Mouse (Mus musculus): ENCODE data around the gene Hsf2bp.

Hsf2bp gene

GRCm38 (mm10) chr17:31979888-31980287, 56.3 kb downstream of the Hsf2bp start:
- no peak for DNase-seq

GRCm38 (mm10) chr17:31977131-31977530, 59.0 kb downstream of the Hsf2bp start:
- DNase-seq = no peak

DNA sequence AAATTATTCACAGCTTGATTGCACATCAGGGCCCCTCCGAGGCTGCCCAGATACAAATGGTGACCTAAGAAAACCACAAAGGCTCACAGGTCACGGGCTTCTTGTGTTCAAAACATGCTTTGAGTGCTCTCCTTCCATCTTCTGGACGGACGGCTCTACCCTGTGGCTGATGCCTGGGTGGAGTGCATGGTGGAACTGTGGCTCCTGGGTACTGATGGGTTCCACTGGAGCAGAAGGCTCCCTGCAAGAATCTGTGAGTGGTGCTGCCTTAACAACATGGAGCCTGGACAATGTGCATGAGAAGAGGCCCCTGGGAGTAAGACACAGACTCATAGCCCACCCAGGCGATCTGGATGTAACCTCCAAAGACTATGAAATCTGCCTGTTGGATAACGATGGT, 59.6 kb downstream of the Hsf2bp start:
- no peak for DNase-seq

DNA sequence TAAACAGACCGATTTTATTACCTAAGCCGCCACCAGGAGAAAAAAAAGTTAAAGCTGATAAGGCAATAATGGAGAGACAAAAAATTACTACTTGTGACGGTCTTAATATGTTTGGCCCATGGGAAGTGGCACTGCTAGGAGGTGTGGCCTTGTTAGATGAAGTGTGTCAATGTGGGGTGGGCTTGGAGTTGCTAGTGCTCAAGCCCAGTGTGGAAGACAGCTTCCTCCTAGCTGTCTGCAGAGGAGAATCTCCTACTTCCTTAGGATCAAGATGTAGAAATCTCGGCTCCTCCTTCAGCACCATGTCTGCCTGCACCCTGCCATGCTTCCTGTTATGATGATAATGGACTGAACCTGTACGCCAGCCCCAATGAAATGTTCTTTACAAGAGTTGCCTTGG, 61.5 kb downstream of the Hsf2bp start:
- DNase-seq = no peak

DNA sequence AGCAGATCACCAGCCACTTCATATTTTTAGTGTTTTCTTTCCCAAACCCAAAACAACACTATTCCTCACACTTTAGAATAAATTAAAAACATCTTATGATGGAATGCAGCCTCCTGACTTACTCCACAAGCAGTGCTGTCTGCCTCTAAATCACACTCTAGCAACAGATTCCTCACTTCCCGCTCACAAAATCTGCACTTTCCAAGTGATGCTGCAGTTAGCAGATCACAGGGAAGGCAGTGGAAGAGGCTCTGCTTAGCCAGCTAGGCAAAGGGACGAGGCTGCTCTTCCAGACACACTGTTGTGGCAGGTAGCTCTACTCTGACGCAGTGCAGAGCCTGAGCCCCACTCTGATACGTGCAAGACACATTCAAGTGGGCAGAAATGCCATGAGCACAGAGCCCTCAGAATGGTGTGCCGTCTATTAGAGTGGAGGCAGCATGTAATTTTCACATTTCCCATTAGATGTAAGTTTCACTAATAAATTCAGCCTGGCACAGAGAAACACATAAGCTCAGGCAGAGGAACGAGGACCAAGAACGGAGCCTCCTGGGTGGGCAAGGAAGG, 62.4 kb downstream of the Hsf2bp start:
- DNase-seq = no peak

DNA sequence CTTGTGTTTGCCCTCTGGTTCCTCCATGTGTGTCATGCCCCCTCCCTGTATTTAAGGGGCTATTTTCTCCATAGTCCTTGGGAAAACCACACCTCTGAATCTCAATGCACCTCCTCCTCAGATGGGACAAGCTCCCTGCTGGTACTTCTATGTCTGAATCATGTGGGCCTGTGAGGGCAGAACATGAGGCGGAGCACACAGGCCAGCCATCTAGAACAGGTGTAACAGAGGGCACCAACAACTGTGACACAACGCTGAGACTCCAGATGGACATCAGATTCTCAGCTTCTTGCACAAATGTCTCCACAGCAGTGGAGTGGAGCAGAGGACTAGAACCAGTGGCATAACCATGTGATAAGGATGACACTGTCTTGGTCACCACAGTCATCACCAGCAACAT, 65.3 kb downstream of the Hsf2bp start:
- no peak for DNase-seq

GRCm38 (mm10) chr17:31968801-31969200, 67.3 kb downstream of the Hsf2bp start:
- DNase-seq = no peak

- DNase-seq = no peak
Measured at GRCm38 (mm10) chr17:31967311-31967710, 68.8 kb downstream of the Hsf2bp start.

DNA sequence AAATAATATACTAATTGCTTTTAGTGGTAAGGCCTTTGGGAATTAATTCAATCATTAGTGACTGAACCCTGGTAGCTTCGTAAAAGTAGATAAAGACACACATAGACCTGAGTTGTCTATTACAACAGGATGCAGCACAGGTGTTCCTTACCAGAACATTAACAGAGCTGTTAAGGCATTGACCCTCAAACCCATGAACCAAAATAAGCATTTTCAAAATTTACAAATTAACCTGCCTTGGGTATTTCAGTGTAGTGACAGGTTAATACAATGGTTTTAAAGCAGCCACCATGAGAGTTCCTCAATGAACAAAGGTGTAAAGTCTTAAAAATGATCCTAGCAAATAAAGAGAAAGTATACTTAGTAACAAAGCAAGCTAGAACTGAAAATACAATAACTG, 69.6 kb downstream of the Hsf2bp start:
- DNase-seq = no peak

DNA sequence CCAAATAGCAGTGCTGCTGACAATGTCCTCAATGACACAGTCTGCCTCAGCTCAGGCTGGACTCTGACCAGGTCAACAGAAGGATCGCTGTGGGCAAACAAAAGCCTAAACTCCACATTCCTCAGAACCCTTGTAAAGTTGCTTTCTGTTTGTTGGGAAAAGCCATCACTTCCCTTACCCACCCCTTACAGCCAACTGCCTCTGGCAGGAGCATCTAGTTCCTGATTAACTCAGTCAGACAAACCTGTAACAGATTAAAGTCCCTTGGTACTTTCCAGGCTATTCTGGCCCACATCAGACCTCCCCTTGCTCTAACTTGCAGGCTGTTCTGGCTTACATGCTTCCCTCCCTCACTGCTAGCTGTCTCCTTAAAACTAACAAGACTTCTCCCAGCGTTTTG, 70.5 kb downstream of the Hsf2bp start:
- no peak for DNase-seq

GRCm38 (mm10) chr17:31962930-31963329, 73.2 kb downstream of the Hsf2bp start:
- no peak for DNase-seq

- DNase-seq = no peak
Measured at GRCm38 (mm10) chr17:31962281-31962680, 73.9 kb downstream of the Hsf2bp start.

GRCm38 (mm10) chr17:31954551-31955140, 81.5 kb downstream of the Hsf2bp start:
- no peak for DNase-seq

- DNase-seq = no peak
Measured at GRCm38 (mm10) chr17:31949076-31949475, 87.1 kb downstream of the Hsf2bp start.

DNA sequence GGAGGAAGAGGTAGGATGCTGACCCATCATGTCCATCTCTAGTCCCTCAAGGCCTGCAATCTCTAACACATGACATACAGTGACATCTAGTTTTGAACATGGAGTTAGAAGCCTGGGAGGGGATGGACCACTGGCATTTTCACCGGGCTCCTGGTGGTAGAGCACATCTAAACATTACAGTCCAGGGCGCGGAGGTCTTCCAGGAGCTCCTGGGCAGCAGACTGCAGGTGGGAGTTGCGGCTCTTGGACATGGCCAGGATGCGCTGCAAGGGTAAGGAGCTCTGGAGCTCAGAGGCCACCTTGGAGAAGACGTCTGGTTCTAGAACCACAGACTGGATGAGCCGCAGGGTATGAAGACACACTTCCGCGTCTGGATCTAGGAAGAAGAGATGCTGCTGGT, 89.7 kb downstream of the Hsf2bp start:
- no peak for DNase-seq

- DNase-seq = no peak
Measured at GRCm38 (mm10) chr17:31943881-31944539, 92.1 kb downstream of the Hsf2bp start.

DNA sequence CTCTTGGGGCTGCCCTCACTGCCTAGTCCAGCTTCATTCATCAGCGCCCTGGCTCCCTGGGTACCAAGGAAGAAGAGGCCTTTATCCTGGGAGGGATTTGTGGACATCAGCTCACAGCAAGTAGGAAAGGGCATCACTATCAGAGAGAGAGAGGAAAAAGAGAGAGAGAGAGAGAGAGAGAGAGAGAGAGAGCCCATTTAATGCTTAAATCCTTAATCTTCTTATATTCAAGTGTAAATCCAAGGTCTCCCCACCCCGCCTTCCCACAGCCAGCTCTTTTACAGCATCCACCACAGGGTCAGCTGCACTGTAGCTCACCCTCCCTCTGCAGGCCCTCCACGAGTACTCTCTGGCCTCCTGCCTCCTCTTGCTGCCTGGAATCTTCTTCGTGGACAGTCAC, 94.5 kb downstream of the Hsf2bp start:
- DNase-seq = no peak

GRCm38 (mm10) chr17:31940607-31941006, 95.5 kb downstream of the Hsf2bp start:
- DNase-seq = no peak

DNA sequence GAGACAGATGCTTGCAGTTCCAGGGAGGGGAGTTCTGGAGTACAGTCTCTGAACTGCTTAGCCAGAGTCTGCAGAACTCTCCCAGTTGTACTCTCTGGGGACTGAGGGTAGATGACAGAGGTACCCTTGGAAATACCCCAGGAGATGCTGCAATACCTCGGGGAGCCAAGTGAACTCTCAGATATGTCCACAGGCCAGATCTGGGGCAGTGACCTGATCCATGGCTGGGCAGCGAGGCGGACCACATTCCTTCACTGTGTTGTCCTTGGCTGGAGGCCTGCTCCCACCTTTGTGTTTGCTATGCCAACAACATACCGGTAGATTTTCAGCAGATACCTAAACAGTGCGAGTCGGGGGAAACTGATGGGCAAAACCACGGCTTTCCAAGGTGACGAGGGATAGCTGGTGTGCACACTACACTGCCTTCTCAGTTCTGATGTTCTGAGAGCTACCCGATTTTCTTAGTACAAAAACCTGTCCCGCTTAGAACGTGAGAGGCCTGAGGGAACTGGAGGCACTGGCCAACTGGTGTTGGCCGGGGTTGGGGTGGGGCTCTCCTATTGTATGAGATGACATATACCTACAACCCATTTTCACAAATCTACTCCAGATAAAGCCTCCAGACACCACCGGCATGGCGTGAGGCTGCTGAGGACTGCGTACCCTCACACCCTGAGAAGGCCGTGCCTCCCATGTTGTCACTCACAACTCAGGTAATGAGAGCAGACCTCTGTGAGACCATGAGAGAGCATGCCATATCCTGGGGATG, 96.7 kb downstream of the Hsf2bp start:
- no peak for DNase-seq

- no peak for DNase-seq
Measured at GRCm38 (mm10) chr17:31938539-31939260, 97.4 kb downstream of the Hsf2bp start.

GRCm38 (mm10) chr17:31937141-31937554, 99.0 kb downstream of the Hsf2bp start:
- no peak for DNase-seq

DNA sequence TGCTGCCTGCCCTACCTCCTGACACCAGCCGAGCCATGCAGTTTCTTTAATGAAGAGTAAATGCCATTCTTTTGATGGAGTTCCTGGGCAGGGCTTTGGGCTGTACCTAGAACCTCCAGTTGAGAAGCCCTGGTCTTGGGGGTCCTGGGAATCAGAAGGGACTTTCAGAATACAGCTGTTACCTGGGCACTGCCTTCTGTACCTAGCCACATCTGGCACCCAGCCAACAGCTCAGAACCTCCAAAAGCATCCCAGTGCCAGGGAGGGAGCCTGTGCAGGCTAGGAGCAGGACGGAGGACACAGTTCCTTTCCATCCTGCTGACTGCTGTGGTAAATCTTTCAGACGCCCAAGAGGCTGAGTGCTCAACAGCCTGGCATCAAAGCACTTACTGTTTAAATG, 100.3 kb downstream of the Hsf2bp start:
- no peak for DNase-seq
